Mouse (Mus musculus) neural tube, embryonic 11.5 days (tissue): ENCODE results near the gene Scn11a. TPM values are rescaled to one million over a fixed set of nuclear protein-coding genes. Genes with fewer than 3 reads are reported as not detected.

ENCODE experiments used
- ATAC-seq: fragments of 200-750 bp; cut with Nextera tagmentation; 2 replicates; pipeline ENCODE4 v1.8.0; 2017; ENCODE audit warnings: moderate number of reproducible peaks, mild to moderate bottlenecking, moderate TSS enrichment, moderate library complexity; ENCODE audit not compliant: insufficient read depth, low FRiP score, low TSS enrichment
- DNase-seq: peaks from one replicate; pipeline ENCODE4 v3.0.0-alpha.2; 2015; ENCODE audit warnings: low spot score
- H3K27ac ChIP-seq: fragments of 300-500 bp; sonication (generic); 2 replicates; pipeline ENCODE4 v1.5.1; 2014; ENCODE audit warnings: low read depth, mild to moderate bottlenecking, low read length
- H3K27me3 ChIP-seq: fragments of 300-500 bp; sonication (generic); 2 replicates; pipeline ENCODE4 v1.6.1; 2014; ENCODE audit warnings: mild to moderate bottlenecking, low read length, mixed read lengths; ENCODE audit not compliant: control insufficient read depth, insufficient read depth
- H3K36me3 ChIP-seq: fragments of 300-500 bp; sonication (generic); 2 replicates; pipeline ENCODE4 v1.6.1; 2014; ENCODE audit warnings: mild to moderate bottlenecking, low read length, moderate library complexity, mixed read lengths; ENCODE audit not compliant: control insufficient read depth, insufficient read depth
- H3K4me1 ChIP-seq: fragments of 300-500 bp; sonication (generic); 2 replicates; pipeline ENCODE4 v1.6.1; 2014; ENCODE audit warnings: low read length, mixed read lengths; ENCODE audit not compliant: control insufficient read depth, insufficient read depth
- H3K4me2 ChIP-seq: fragments of 300-500 bp; sonication (generic); 2 replicates; pipeline ENCODE4 v1.6.1; 2014; ENCODE audit warnings: low read depth, mild to moderate bottlenecking, moderate library complexity
- H3K4me3 ChIP-seq: fragments of 300-500 bp; sonication (generic); 2 replicates; pipeline ENCODE4 v1.5.1; 2014; ENCODE audit warnings: low read depth, low read length
- H3K9ac ChIP-seq: fragments of 300-500 bp; sonication (generic); 2 replicates; pipeline ENCODE4 v1.6.1; 2014; ENCODE audit warnings: mild to moderate bottlenecking, low read length
- H3K9me3 ChIP-seq: fragments of 300-500 bp; sonication (generic); 2 replicates; pipeline ENCODE4 v1.6.1; 2016; ENCODE audit warnings: low read length; ENCODE audit not compliant: control insufficient read depth
- WGBS: fragments of 180-500 bp; shearing (Covaris S2); extraction: QIAGEN DNeasy Blood & Tissue Kit; methylation state at CpG from one replicate; pipeline ENCODE4 v1.1.7; 2014; 5-methylcytosine and 5-hydroxymethylcytosine counted together
- polyA plus RNA-seq: library from polyadenylated mRNA; unstranded; fragments of >200 nt; fragmentation: Nextera tagmentation; extraction: Ambion mirVana; gene quantifications from 2 replicates; pipeline ENCODE4 v1.2.1, GENCODE M21; 2014

The Scn11a gene
- 0.11 TPM in 1 of 2 replicates, not detected in the other for polyA plus RNA-seq

- H3K9ac ChIP-seq, result no peak within 1 kb of the TSS
- H3K36me3 ChIP-seq, result no peaks in the 10 kb centered on the region
- 53% methylated on average over 4 of the region's 4 CpGs for WGBS
- ATAC-seq, result no peak
- DNase-seq, result no peak
- no peaks in the 10 kb centered on the region for H3K4me1 ChIP-seq
- H3K27ac ChIP-seq, result no peak within 1 kb of the TSS
- H3K27me3 ChIP-seq, result no peaks in the 10 kb centered on the region
- H3K9me3 ChIP-seq, result no peaks in the 10 kb centered on the region
- H3K4me2 ChIP-seq, result no peak within 1 kb of the TSS
- H3K4me3 ChIP-seq, result no peak within 1 kb of the TSS
These were observed at the start of gene Scn11a for GRCm38 (mm10) chr9:119825297-119825696. Gene Scn11a, minus strand, starts transcription at chr9:119825456.

- DNase-seq (no peak), ATAC-seq (no peak)
- WGBS, result 61% methylated on average over 8 of the region's 8 CpGs
- no peaks in the 10 kb centered on the region for H3K27me3 ChIP-seq
- peaks cover 2% of the 10 kb centered on the region; the same call in 1 of the 2 replicates for H3K9me3 ChIP-seq
- no peak overlapping the region for H3K9ac ChIP-seq
- H3K4me3 ChIP-seq, result no peak overlapping the region
- no peak overlapping the region for H3K27ac ChIP-seq
- H3K4me1 ChIP-seq, result no peaks in the 10 kb centered on the region
- H3K36me3 ChIP-seq, result no peaks in the 10 kb centered on the region
- no peak overlapping the region for H3K4me2 ChIP-seq
These were observed 28.9 kb upstream of the Scn11a start for GRCm38 (mm10) chr9:119854170-119854569.

GRCm38 (mm10) chr9:119853071-119853846 is 28.0 kb upstream of the Scn11a start:
- no peak for DNase-seq
- no peak overlapping the region for H3K27ac ChIP-seq

GRCm38 (mm10) chr9:119852347-119853030 is 27.2 kb upstream of the Scn11a start:
- ATAC-seq (no peak), DNase-seq (no peak)
- no peak overlapping the region for H3K27ac ChIP-seq
- H3K4me1 ChIP-seq, result no peaks in the 10 kb centered on the region
- 64% methylated on average over 10 of the region's 10 CpGs for WGBS
- H3K9me3 ChIP-seq, result no peaks in the 10 kb centered on the region; the same call in 1 of the 2 replicates
- H3K4me3 ChIP-seq, result no peak overlapping the region
- H3K9ac ChIP-seq, result no peak overlapping the region
- no peaks in the 10 kb centered on the region for H3K36me3 ChIP-seq
- H3K27me3 ChIP-seq, result no peaks in the 10 kb centered on the region
- H3K4me2 ChIP-seq, result no peak overlapping the region

More at GRCm38 (mm10) chr9:119853071-119853846, 28.0 kb upstream of the Scn11a start:
- Histone ChIP-seq H3K4me2 (no peak overlapping the region), H3K4me1 (no peaks in the 10 kb centered on the region), H3K27me3 (no peaks in the 10 kb centered on the region), H3K36me3 (no peaks in the 10 kb centered on the region), H3K9me3 (peaks cover 2% of the 10 kb centered on the region; the same call in 1 of the 2 replicates), H3K4me3 (no peak overlapping the region), H3K9ac (no peak overlapping the region)
- ATAC-seq, result no peak
- WGBS, result 74% methylated on average over 2 of the region's 2 CpGs

GRCm38 (mm10) chr9:119849214-119849613 is 24.0 kb upstream of the Scn11a start:
- Histone ChIP-seq H3K36me3 (no peaks in the 10 kb centered on the region), H3K27me3 (no peaks in the 10 kb centered on the region), H3K4me1 (no peaks in the 10 kb centered on the region), H3K27ac (no peak overlapping the region), H3K9me3 (no peaks in the 10 kb centered on the region), H3K9ac (no peak overlapping the region), H3K4me3 (no peak overlapping the region), H3K4me2 (no peak overlapping the region)
- ATAC-seq, result no peak
- WGBS, result 13% methylated on average over 8 of the region's 8 CpGs
- no peak for DNase-seq

- Histone ChIP-seq H3K27me3 (no peaks in the 10 kb centered on the region), H3K4me1 (no peaks in the 10 kb centered on the region), H3K4me3 (no peak overlapping the region), H3K27ac (no peak overlapping the region), H3K9ac (no peak overlapping the region), H3K9me3 (no peaks in the 10 kb centered on the region), H3K4me2 (no peak overlapping the region), H3K36me3 (no peaks in the 10 kb centered on the region)
- 32% methylated on average over 7 of the region's 7 CpGs for WGBS
- ATAC-seq (no peak), DNase-seq (no peak)
These were observed 23.4 kb upstream of the Scn11a start for GRCm38 (mm10) chr9:119848671-119849070.

- WGBS, result 77% methylated on average over 6 of the region's 6 CpGs
- no peaks in the 10 kb centered on the region for H3K27me3 ChIP-seq
- H3K4me2 ChIP-seq, result no peak overlapping the region
- no peak overlapping the region for H3K9ac ChIP-seq
- H3K4me3 ChIP-seq, result no peak overlapping the region
- H3K27ac ChIP-seq, result no peak overlapping the region
- ATAC-seq (no peak), DNase-seq (no peak)
- no peaks in the 10 kb centered on the region for H3K9me3 ChIP-seq
- H3K36me3 ChIP-seq, result no peaks in the 10 kb centered on the region
- peaks cover 1% of the 10 kb centered on the region; the same call in 1 of the 2 replicates for H3K4me1 ChIP-seq
These were observed 21.9 kb upstream of the Scn11a start for GRCm38 (mm10) chr9:119847187-119847586.

- no peak overlapping the region for H3K4me3 ChIP-seq
- 28% methylated on average over 5 of the region's 5 CpGs for WGBS
- DNase-seq, result no peak
- no peaks in the 10 kb centered on the region for H3K9me3 ChIP-seq
- H3K4me1 ChIP-seq, result peaks cover 5% of the 10 kb centered on the region; the same call in 1 of the 2 replicates
- H3K27me3 ChIP-seq, result no peaks in the 10 kb centered on the region
- no peak overlapping the region for H3K9ac ChIP-seq
- ATAC-seq, result no peak
- no peak overlapping the region for H3K27ac ChIP-seq
- H3K36me3 ChIP-seq, result no peaks in the 10 kb centered on the region
- no peak overlapping the region for H3K4me2 ChIP-seq
These were observed 19.5 kb upstream of the Scn11a start for GRCm38 (mm10) chr9:119844724-119845123.
